Mouse (Mus musculus) olfactory bulb, adult 2 months (tissue): ENCODE results near the gene Nup214. TPM values are rescaled to one million over a fixed set of nuclear protein-coding genes. Genes with fewer than 3 reads are reported as not detected.

ENCODE experiments used
- H3K27ac ChIP-seq: fragments of 200-500 bp; 2 replicates; pipeline ENCODE4 v1.5.1; 2012; ENCODE audit warnings: low read depth, low read length; ENCODE audit not compliant: insufficient read depth
- H3K4me1 ChIP-seq: fragments of 200-500 bp; 2 replicates; pipeline ENCODE4 v1.6.1; 2012; ENCODE audit warnings: low read length; ENCODE audit not compliant: control insufficient read depth, insufficient read depth
- H3K4me3 ChIP-seq: fragments of 200-500 bp; 2 replicates; pipeline ENCODE4 v1.5.1; 2012; ENCODE audit warnings: mild to moderate bottlenecking, low read depth, low read length, moderate library complexity; ENCODE audit not compliant: insufficient read depth
- CTCF ChIP-seq: fragments of 200-500 bp; IDR thresholded peaks from 2 replicates; pipeline ENCODE4 v1.5.1; 2012; ENCODE audit warnings: low read depth, mild to moderate bottlenecking, low read length, moderate library complexity; ENCODE audit not compliant: insufficient read depth
- POLR2A ChIP-seq: fragments of 200-500 bp; IDR thresholded peaks from 2 replicates; pipeline ENCODE4 v1.6.1; 2012; ENCODE audit warnings: mild to moderate bottlenecking, low read depth, low read length, moderate library complexity; ENCODE audit not compliant: insufficient read depth
- WGBS: fragments of 180-500 bp; shearing (Covaris S2); methylation state at CpG from one replicate; pipeline ENCODE4 v1.1.7; 2018; 5-methylcytosine and 5-hydroxymethylcytosine counted together
- polyA plus RNA-seq: library from polyadenylated mRNA; stranded (reverse); fragments of >200 nt; gene quantifications from 2 replicates; pipeline ENCODE4 v1.2.4, GENCODE M21; 2012; ENCODE audit warnings: low replicate concordance; ENCODE audit not compliant: missing spikeins, insufficient read depth, insufficient read length

Gene Nup214
- polyA plus RNA-seq, 1 experiment, result not detected

DNA sequence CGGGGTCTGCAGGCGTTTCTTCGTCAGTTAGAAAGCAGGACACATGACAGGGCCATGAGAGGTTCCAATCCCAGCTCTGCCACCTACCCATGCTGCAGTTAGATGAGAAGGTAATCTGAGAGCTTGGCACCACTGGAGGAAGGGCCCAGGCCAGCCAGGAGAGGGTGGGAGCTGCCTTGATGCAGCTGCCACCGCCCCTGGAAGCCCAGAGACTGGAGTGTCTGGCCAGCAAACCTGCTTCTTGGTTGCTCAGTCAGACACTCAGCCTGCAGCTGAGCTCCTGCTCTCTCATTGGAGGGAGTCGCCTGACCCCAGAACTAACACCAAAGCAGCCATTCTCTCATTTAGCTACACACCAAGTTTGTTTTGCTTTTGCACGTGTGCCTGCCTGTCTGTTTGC, 71.1 kb downstream of the Nup214 start:
- 82% methylated on average over 6 of the region's 6 CpGs for WGBS
- Histone ChIP-seq H3K4me3 (no peak overlapping the region), H3K4me1 (no peaks in the 10 kb centered on the region), H3K27ac (no peak overlapping the region)
- TF ChIP-seq CTCF (no peak), POLR2A (no peak)

- no peak overlapping the region for H3K27ac ChIP-seq
- TF ChIP-seq CTCF (no peak), POLR2A (no peak)
- H3K4me3 ChIP-seq, result no peak overlapping the region
- 79% methylated on average over 10 of the region's 10 CpGs for WGBS
- no peaks in the 10 kb centered on the region for H3K4me1 ChIP-seq
Measured at GRCm38 (mm10) chr2:32046009-32046408, 71.8 kb downstream of the Nup214 start.

DNA sequence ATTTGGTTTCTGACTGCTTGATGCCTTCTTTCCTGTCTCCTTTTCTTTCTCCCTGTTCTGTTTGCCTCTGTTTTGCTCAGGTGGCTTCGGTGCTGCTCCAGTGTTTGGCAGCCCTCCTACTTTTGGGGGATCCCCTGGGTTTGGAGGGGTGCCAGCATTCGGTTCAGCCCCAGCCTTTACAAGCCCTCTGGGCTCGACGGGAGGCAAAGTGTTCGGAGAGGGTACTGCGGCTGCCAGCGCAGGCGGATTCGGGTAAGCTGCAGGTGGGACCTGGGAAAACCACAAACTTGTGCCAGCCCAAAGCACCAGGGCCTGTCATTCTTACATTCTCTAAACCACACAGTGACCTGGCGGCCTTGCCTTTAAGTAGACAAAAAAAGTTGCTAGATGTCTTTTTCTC, 73.1 kb downstream of the Nup214 start:
- Histone ChIP-seq H3K4me1 (no peaks in the 10 kb centered on the region), H3K4me3 (no peak overlapping the region), H3K27ac (no peak overlapping the region)
- 58% methylated on average over 10 of the region's 10 CpGs for WGBS
- no peak for TF ChIP-seq POLR2A
- no peak for TF ChIP-seq CTCF

DNA sequence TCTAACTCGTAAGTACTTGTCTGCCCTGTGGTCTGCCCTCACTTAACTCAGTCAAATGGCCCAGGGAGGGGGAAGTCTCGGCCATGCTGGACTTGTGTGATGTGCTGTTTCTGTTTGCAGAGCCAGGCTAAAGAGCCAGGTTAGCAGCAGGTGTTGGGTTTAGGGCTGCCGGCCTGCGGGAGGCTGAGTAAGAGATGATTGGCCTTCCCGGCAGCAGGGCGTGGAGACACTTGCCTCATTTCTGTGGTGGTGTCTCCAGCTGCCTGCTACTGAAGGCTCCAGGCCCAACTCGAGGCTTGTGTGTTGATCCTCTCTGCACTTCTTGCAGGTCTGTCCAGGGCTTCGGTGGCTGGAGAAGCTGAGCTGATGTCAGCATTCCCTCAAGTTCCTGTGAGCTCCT, 77.6 kb downstream of the Nup214 start:
- 86% methylated on average over 8 of the region's 8 CpGs for WGBS

DNA sequence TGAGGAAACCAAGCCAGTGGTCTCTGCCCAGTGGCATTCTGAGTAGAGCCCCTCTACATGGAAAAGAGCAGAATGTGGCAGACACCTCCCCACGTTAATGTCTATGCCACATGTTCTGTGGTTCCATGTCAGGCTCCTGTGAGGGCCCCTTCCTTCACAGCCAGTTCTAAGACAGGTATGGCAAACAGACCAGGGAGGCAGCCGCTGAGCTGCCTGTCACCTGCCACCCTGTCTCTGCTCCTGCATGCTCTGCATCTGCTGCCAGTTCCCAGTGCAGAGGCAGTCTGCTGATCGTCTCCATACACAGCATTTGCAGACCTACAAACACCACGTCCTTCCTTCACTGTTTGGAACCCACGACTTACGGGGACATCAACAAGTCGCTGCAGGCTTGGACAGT, 78.2 kb downstream of the Nup214 start:
- no peak overlapping the region for H3K4me3 ChIP-seq
- no peak overlapping the region for H3K27ac ChIP-seq
- 94% methylated on average over 7 of the region's 7 CpGs for WGBS
- no peak for TF ChIP-seq CTCF
- no peak for TF ChIP-seq POLR2A
- no peaks in the 10 kb centered on the region for H3K4me1 ChIP-seq

More for the DNA sequence above, 77.6 kb downstream of the Nup214 start:
- TF ChIP-seq POLR2A (no peak), CTCF (no peak)
- H3K27ac ChIP-seq, result no peak overlapping the region
- no peak overlapping the region for H3K4me3 ChIP-seq
- no peaks in the 10 kb centered on the region for H3K4me1 ChIP-seq

GRCm38 (mm10) chr2:32055357-32055965, 81.2 kb downstream of the Nup214 start:
- no peak for TF ChIP-seq CTCF
- TF ChIP-seq POLR2A, result no peak
- H3K4me1 ChIP-seq, result no peaks in the 10 kb centered on the region
- no peak overlapping the region for H3K27ac ChIP-seq
- H3K4me3 ChIP-seq, result no peak overlapping the region
- 79% methylated on average over 7 of the region's 7 CpGs for WGBS

- Histone ChIP-seq H3K4me3 (no peak overlapping the region), H3K4me1 (no peaks in the 10 kb centered on the region), H3K27ac (no peak overlapping the region)
- TF ChIP-seq CTCF (no peak), POLR2A (no peak)
- WGBS, result 88% methylated on average over 10 of the region's 10 CpGs
Measured at GRCm38 (mm10) chr2:32056524-32056923, 82.3 kb downstream of the Nup214 start.

- no peaks in the 10 kb centered on the region for H3K4me1 ChIP-seq
- no peak for TF ChIP-seq POLR2A
- TF ChIP-seq CTCF, result no peak
- 89% methylated on average over 2 of the region's 2 CpGs for WGBS
- H3K27ac ChIP-seq, result no peak overlapping the region
- no peak overlapping the region for H3K4me3 ChIP-seq
Measured at GRCm38 (mm10) chr2:32057360-32057759, 83.1 kb downstream of the Nup214 start.

- no peak for TF ChIP-seq POLR2A
- Histone ChIP-seq H3K4me1 (no peaks in the 10 kb centered on the region), H3K4me3 (no peak overlapping the region), H3K27ac (no peak overlapping the region)
- WGBS, result 82% methylated on average over 4 of the region's 4 CpGs
Measured at GRCm38 (mm10) chr2:32057794-32058193, 83.6 kb downstream of the Nup214 start.

DNA sequence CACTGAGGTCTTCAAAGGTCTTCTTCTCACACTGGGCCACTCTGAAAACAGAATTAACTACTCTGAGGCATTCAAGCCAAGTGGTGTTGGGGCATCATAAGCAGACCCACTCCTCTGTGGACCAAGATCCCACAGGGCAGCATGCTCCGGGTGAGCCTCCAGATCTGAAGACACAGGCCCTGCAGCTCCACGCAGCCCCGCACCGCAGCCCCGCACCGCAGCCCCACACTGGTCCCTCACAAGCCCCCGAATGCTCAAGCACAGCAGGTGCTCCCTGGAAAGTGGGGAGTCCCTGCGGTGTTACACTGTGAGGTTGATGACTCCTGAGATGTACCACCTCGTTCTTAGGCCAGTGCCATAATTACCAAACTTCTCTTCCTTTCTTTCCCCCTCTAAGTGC, 84.0 kb downstream of the Nup214 start:
- no peak for TF ChIP-seq CTCF
- TF ChIP-seq POLR2A, result no peak

More for the DNA sequence above, 84.0 kb downstream of the Nup214 start:
- H3K27ac ChIP-seq, result no peak overlapping the region
- H3K4me1 ChIP-seq, result no peaks in the 10 kb centered on the region
- WGBS, result 76% methylated on average over 9 of the region's 9 CpGs
- no peak overlapping the region for H3K4me3 ChIP-seq
